In genomic region chr1:135899991-135900515, GRCm38 (mm10) we compare ENCODE assay signal across 12 mouse cellular contexts. TPM values are rescaled to one million over a fixed set of nuclear protein-coding genes. Genes with fewer than 3 reads are reported as not detected.
"Had no signal": no experiment of that assay in that cellular context is flagged by ENCODE, and none has a peak within 500 bp of the region (broad histone marks: within the 10 kb centered on the region; RNA-seq: fewer than 3 reads in every experiment).

No protein-coding gene starts in this region.

- H3K9ac ChIP-seq: liver, embryonic 13.5 days; midbrain, embryonic 13.5 days; neural tube, embryonic 15.5 days had no signal

- H3K4me3 ChIP-seq: layer of hippocampus, adult 2 months; liver, embryonic 13.5 days; midbrain, embryonic 13.5 days; neural tube, embryonic 15.5 days had no signal

- H3K27me3 ChIP-seq: midbrain, embryonic 13.5 days; neural tube, embryonic 15.5 days had no signal

- H3K36me3 ChIP-seq: liver, embryonic 13.5 days; midbrain, embryonic 13.5 days; neural tube, embryonic 15.5 days had no signal

- H3K9me3 ChIP-seq: liver, embryonic 13.5 days; midbrain, embryonic 13.5 days; neural tube, embryonic 15.5 days had no signal

- H3K27ac ChIP-seq: layer of hippocampus, adult 2 months; liver, embryonic 13.5 days; midbrain, embryonic 13.5 days; neural tube, embryonic 15.5 days had no signal

- H3K4me2 ChIP-seq: liver, embryonic 13.5 days; midbrain, embryonic 13.5 days; neural tube, embryonic 15.5 days had no signal

- H3K4me1 ChIP-seq: midbrain, embryonic 13.5 days; neural tube, embryonic 15.5 days had no signal

- DNase-seq: kidney, adult 11 months; kidney, adult 9 months; kidney, postnatal 10 days; kidney, postnatal 4 days; liver; liver, embryonic 13.5 days; lung, adult 18-20 months; lung, postnatal 36 days; thymus, postnatal 4 days had no signal

- ATAC-seq: midbrain, embryonic 13.5 days had no signal

RNA-seq across cellular contexts. Expression of gene Pkp1, which starts 19.0 kb away (rescaled TPM):
- polyA plus RNA-seq: liver, embryonic 13.5 days; midbrain, embryonic 13.5 days had no signal
